Comparison of ENCODE assay signal across 8 mouse cellular contexts in the genomic region with DNA sequence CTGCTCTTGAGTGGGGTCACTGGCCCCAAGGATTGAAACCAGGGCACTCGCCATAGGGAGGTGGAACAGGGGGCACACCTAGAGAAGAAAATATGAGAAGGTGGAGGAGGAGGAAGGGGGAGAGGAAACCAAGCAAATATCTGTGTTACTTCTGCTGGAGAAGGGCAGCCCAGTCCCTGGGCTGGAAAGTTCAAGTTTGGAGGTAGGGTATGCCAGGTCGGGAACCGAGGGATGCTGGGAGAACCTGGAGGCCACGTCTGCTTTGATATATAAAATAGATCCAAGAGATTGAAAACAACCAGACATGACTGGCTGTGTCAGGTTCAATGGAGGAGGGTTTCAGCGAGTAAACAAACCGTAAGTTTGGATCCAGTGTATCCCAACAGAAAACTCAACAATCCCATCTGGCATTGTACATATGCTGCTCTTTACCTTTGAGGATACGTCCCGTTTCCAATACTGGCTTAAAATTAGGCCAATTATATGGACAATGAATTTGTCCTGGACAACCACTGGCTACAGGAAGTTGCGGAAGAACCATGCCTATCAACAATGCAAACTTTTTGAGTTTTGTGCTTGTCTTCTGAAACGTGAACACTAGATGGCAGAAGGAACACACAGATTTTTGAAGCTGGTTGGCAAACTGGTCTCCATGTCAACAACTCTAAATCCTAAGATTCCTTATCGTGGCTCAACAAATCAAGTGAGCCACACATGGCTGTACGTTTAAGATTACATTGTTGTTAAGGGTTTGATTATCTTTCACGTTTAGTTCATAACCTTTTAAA.
A peak's percentile ranks its signal among the peaks of the same experiment; 100 is the strongest.
DNase-seq lines count a peak whose midpoint lies in the region; ATAC-seq lines count a peak whose summit lies in the region.

No protein-coding gene starts in this region.

- H3K27me3 ChIP-seq in hindbrain, embryonic 12.5 days = no peaks in the 10 kb centered on the region
- no peaks in the 10 kb centered on the region for H3K27me3 ChIP-seq in hindbrain, embryonic 10.5 days (ENCODE audit: insufficient read depth, poor library complexity, severe bottlenecking)
- no peaks in the 10 kb centered on the region for H3K27me3 ChIP-seq in hindbrain, embryonic 14.5 days (ENCODE audit: control insufficient read depth, insufficient read depth, low read length)
- no peaks in the 10 kb centered on the region for H3K27me3 ChIP-seq in midbrain, embryonic 16.5 days (ENCODE audit: control insufficient read depth, insufficient read depth, low read depth, low read length)

- DNase-seq in hindbrain, embryonic 10.5 days (ENCODE audit: low spot score) = no peak
- DNase-seq in 416B (ENCODE audit: low read depth) = peak; percentile 69
- DNase-seq in R1 (ENCODE audit: low read depth, low spot score) = peak; percentile 64
- DNase-seq in hindbrain, embryonic 14.5 days (ENCODE audit: low spot score) = peak; percentile 87
- no peak for DNase-seq in ovary, adult 18-20 months (ENCODE audit: low spot score)
- DNase-seq in urinary bladder, postnatal 25 days (ENCODE audit: low spot score) = no peak

- no peaks in the 10 kb centered on the region for H3K9me3 ChIP-seq in hindbrain, embryonic 12.5 days (replicated peaks)
- H3K9me3 ChIP-seq in hindbrain, embryonic 10.5 days = no peaks in the 10 kb centered on the region
- H3K9me3 ChIP-seq in hindbrain, embryonic 14.5 days (ENCODE audit: control insufficient read depth, low read length) = no peaks in the 10 kb centered on the region
- no peaks in the 10 kb centered on the region for H3K9me3 ChIP-seq in midbrain, embryonic 16.5 days (replicated peaks; ENCODE audit: control insufficient read depth, low read length, poor library complexity, severe bottlenecking)

- H3K36me3 ChIP-seq in hindbrain, embryonic 12.5 days = no peaks in the 10 kb centered on the region
- H3K36me3 ChIP-seq in hindbrain, embryonic 10.5 days = no peaks in the 10 kb centered on the region
- no peaks in the 10 kb centered on the region for H3K36me3 ChIP-seq in hindbrain, embryonic 14.5 days (replicated peaks; ENCODE audit: control insufficient read depth, insufficient read depth)
- no peaks in the 10 kb centered on the region for H3K36me3 ChIP-seq in midbrain, embryonic 16.5 days (ENCODE audit: control insufficient read depth, insufficient read depth, low read length)

- H3K9ac ChIP-seq in hindbrain, embryonic 12.5 days = no peak overlapping the region
- no peak overlapping the region for H3K9ac ChIP-seq in hindbrain, embryonic 14.5 days
- H3K9ac ChIP-seq in midbrain, embryonic 16.5 days (ENCODE audit: low read depth, low read length) = no peak overlapping the region

- H3K4me3 ChIP-seq in hindbrain, embryonic 12.5 days = no peak overlapping the region
- no peak overlapping the region for H3K4me3 ChIP-seq in hindbrain, embryonic 10.5 days
- H3K4me3 ChIP-seq in hindbrain, embryonic 14.5 days (replicated peaks; ENCODE audit: low read length) = no peak overlapping the region
- no peak overlapping the region for H3K4me3 ChIP-seq in midbrain, embryonic 16.5 days (ENCODE audit: low read depth, low read length)

- 56% methylated on average over 13 of the region's 13 CpGs for WGBS in hindbrain, embryonic 12.5 days
- WGBS in hindbrain, embryonic 10.5 days = 54% methylated on average over 13 of the region's 13 CpGs
- 52% methylated on average over 13 of the region's 13 CpGs for WGBS in hindbrain, embryonic 14.5 days
- WGBS in midbrain, embryonic 16.5 days = 51% methylated on average over 13 of the region's 13 CpGs

- no peak overlapping the region for H3K4me2 ChIP-seq in hindbrain, embryonic 12.5 days (replicated peaks)
- no peak overlapping the region for H3K4me2 ChIP-seq in hindbrain, embryonic 14.5 days (replicated peaks)
- H3K4me2 ChIP-seq in midbrain, embryonic 16.5 days (ENCODE audit: low read length) = no peak overlapping the region

- ATAC-seq in hindbrain, embryonic 12.5 days (ENCODE audit: low FRiP score) = peak; percentile 44
- no peak for ATAC-seq in hindbrain, embryonic 14.5 days (ENCODE audit: low FRiP score)
- ATAC-seq in midbrain, embryonic 16.5 days = peak; percentile 47; the same call in 1 of the 2 replicates

- no peak overlapping the region for H3K27ac ChIP-seq in hindbrain, embryonic 12.5 days
- H3K27ac ChIP-seq in hindbrain, embryonic 10.5 days = no peak overlapping the region
- no peak overlapping the region for H3K27ac ChIP-seq in hindbrain, embryonic 14.5 days
- no peak overlapping the region for H3K27ac ChIP-seq in midbrain, embryonic 16.5 days (ENCODE audit: low read length)

- H3K4me1 ChIP-seq in hindbrain, embryonic 12.5 days = no peaks in the 10 kb centered on the region
- H3K4me1 ChIP-seq in hindbrain, embryonic 10.5 days (replicated peaks) = no peaks in the 10 kb centered on the region
- no peaks in the 10 kb centered on the region for H3K4me1 ChIP-seq in hindbrain, embryonic 14.5 days (replicated peaks; ENCODE audit: control insufficient read depth, insufficient read depth, low read length)
- H3K4me1 ChIP-seq in midbrain, embryonic 16.5 days (ENCODE audit: control insufficient read depth, insufficient read depth, low read length) = no peaks in the 10 kb centered on the region

Comparison
In these comparisons a context has a peak if more than half of its experiments do, and no peak if none do; other contexts are left out.
1. DNase-seq: peak in 416B (single experiment), R1 (single experiment) and hindbrain, embryonic 14.5 days (single experiment); none in hindbrain, embryonic 10.5 days (single experiment), ovary, adult 18-20 months (single experiment) and urinary bladder, postnatal 25 days (single experiment).